Mouse (Mus musculus) Muller cell, postnatal 12 days (primary cell): ENCODE results near the gene Fndc3b.

Source experiments
- DNase-seq: peaks from one replicate; pipeline ENCODE4 v3.0.0-alpha.2; 2015; ENCODE audit errors: inconsistent ontology term

The Fndc3b gene

GRCm38 (mm10) chr3:27466297-27466901, 244.7 kb downstream of the Fndc3b start:
- DNase-seq, result peak; percentile 54

GRCm38 (mm10) chr3:27463373-27463772, 247.7 kb downstream of the Fndc3b start:
- DNase-seq, result no peak

- peak; percentile 29 for DNase-seq
Observed at GRCm38 (mm10) chr3:27462934-27463333, 248.2 kb downstream of the Fndc3b start.

- no peak for DNase-seq
Observed at GRCm38 (mm10) chr3:27462316-27462902, 248.7 kb downstream of the Fndc3b start.

- no peak for DNase-seq
Observed at GRCm38 (mm10) chr3:27461861-27462260, 249.2 kb downstream of the Fndc3b start.

GRCm38 (mm10) chr3:27461037-27461436, 250.1 kb downstream of the Fndc3b start:
- peak; percentile 49 for DNase-seq

- no peak for DNase-seq
Observed at GRCm38 (mm10) chr3:27458416-27458815, 252.7 kb downstream of the Fndc3b start.

- no peak for DNase-seq
Observed at GRCm38 (mm10) chr3:27456514-27456913, 254.6 kb downstream of the Fndc3b start.

GRCm38 (mm10) chr3:27454402-27455195, 256.5 kb downstream of the Fndc3b start:
- DNase-seq, result no peak

GRCm38 (mm10) chr3:27453453-27454098, 257.5 kb downstream of the Fndc3b start:
- DNase-seq, result no peak

GRCm38 (mm10) chr3:27449447-27449846, 261.7 kb downstream of the Fndc3b start:
- no peak for DNase-seq

GRCm38 (mm10) chr3:27448367-27448766, 262.7 kb downstream of the Fndc3b start:
- DNase-seq, result no peak

GRCm38 (mm10) chr3:27439704-27440103, 271.4 kb downstream of the Fndc3b start:
- no peak for DNase-seq

GRCm38 (mm10) chr3:27435096-27435620, 275.9 kb downstream of the Fndc3b start:
- DNase-seq, result no peak

- no peak for DNase-seq
Observed at GRCm38 (mm10) chr3:27432981-27433380, 278.1 kb downstream of the Fndc3b start.

GRCm38 (mm10) chr3:27430621-27431263, 280.4 kb downstream of the Fndc3b start:
- DNase-seq, result peak; percentile 81

- no peak for DNase-seq
Observed at GRCm38 (mm10) chr3:27427406-27427805, 283.7 kb downstream of the Fndc3b start.

- DNase-seq, result no peak
Observed at GRCm38 (mm10) chr3:27424049-27424667, 286.9 kb downstream of the Fndc3b start.

GRCm38 (mm10) chr3:27422521-27422920, 288.6 kb downstream of the Fndc3b start:
- no peak for DNase-seq

GRCm38 (mm10) chr3:27421980-27422379, 289.1 kb downstream of the Fndc3b start:
- DNase-seq, result no peak

GRCm38 (mm10) chr3:27418602-27419001, 292.5 kb downstream of the Fndc3b start:
- no peak for DNase-seq
